Mouse (Mus musculus): Measurements from ENCODE around the gene Myo16.

GRCm38 (mm10) chr8:10234516-10234915, 80.8 kb downstream of the Myo16 start:
- TF ChIP-seq CTCF (IDR thresholded peaks at IDR 0.05): no peak
- no peak for TF ChIP-seq POLR2A (IDR thresholded peaks at IDR 0.05; ENCODE audit: insufficient read depth, low read depth, low read length)
- TF ChIP-seq EP300 (IDR thresholded peaks at IDR 0.05; ENCODE audit: insufficient read depth, low read depth, low read length): no peak

Measured in heart, adult 2 months (tissue).